Mouse (Mus musculus): ENCODE data around the gene Dleu7. TPM values are rescaled to one million over a fixed set of nuclear protein-coding genes. Genes with fewer than 3 reads are reported as not detected.

Dleu7 gene
- polyA plus RNA-seq, 1 experiment = not detected

DNA sequence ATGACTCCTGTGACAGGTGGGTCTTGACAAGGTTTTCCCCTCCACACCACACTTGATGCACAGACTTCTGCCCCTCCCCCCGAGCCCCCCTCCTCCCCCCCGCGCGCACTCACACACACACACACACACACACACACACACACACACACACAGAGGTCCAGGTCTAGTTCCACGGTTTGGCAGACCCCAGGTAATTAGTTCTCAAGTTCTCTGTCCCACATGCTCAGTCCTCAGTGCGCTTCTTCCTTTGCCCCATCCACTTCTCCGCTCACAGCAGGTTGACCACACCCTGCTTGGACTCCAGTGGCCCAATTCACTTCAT, 720 bp downstream of the Dleu7 start:
- 33% methylated on average over 7 of the region's 7 CpGs for WGBS
- DNase-seq = no peak
- Histone ChIP-seq H3K4me1 (ENCODE audit: control insufficient read depth, insufficient read depth, low read length) (no peaks in the 10 kb centered on the region), H3K4me3 (replicated peaks; ENCODE audit: extremely low read depth, low read depth, low read length) (no peak overlapping the region)
- no peak for TF ChIP-seq CTCF (IDR thresholded peaks at IDR 0.05; ENCODE audit: insufficient read depth, low read length)
- no peak for TF ChIP-seq POLR2A (IDR thresholded peaks at IDR 0.05; ENCODE audit: borderline replicate concordance, extremely low read depth, low read depth, low read length)

DNA sequence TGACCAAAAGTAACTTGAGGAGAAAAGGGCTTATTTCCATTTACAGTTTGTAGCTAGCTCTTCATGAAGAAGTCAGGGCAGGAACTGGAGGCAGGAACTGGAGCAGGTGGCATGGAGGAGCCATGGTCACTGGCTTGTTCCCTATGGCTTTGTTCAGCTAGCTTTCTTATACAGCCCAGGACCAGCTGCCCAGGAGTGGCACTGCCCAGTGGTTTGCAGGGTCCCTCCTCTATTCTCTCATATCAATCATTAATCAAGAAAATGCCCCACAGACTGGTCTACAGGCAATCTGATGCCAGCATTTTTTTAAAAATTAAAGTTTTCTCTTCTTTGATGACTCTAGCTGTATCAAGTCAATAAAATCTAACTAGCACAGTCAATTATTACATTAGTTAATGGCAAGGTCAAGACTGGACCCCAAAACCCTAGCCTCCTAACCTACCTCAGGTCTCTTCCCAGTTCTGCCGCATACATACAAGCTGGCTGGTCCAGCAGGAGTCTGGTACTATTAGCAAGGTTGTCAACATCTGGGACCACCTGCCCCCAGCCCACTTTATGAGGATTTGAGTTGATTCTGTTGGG, 1.4 kb downstream of the Dleu7 start:
- H3K4me3 ChIP-seq (replicated peaks; ENCODE audit: extremely low read depth, low read depth, low read length) = no peak overlapping the region
- DNase-seq = no peak
- no peaks in the 10 kb centered on the region for H3K4me1 ChIP-seq (ENCODE audit: control insufficient read depth, insufficient read depth, low read length)
- no peak for TF ChIP-seq CTCF (IDR thresholded peaks at IDR 0.05; ENCODE audit: insufficient read depth, low read length)
- TF ChIP-seq POLR2A (IDR thresholded peaks at IDR 0.05; ENCODE audit: borderline replicate concordance, extremely low read depth, low read depth, low read length) = no peak
- 100% methylated on average over 1 of the region's 1 CpGs for WGBS

- DNase-seq = no peak
- no peaks in the 10 kb centered on the region for H3K4me1 ChIP-seq (ENCODE audit: control insufficient read depth, insufficient read depth, low read length)
- no peak overlapping the region for H3K4me3 ChIP-seq (replicated peaks; ENCODE audit: extremely low read depth, low read depth, low read length)
- WGBS = 85% methylated on average over 3 of the region's 3 CpGs
- no peak for TF ChIP-seq CTCF (IDR thresholded peaks at IDR 0.05; ENCODE audit: insufficient read depth, low read length)
- no peak for TF ChIP-seq POLR2A (IDR thresholded peaks at IDR 0.05; ENCODE audit: borderline replicate concordance, extremely low read depth, low read depth, low read length)
Measured at GRCm38 (mm10) chr14:62288731-62289130, 4.1 kb downstream of the Dleu7 start.

DNA sequence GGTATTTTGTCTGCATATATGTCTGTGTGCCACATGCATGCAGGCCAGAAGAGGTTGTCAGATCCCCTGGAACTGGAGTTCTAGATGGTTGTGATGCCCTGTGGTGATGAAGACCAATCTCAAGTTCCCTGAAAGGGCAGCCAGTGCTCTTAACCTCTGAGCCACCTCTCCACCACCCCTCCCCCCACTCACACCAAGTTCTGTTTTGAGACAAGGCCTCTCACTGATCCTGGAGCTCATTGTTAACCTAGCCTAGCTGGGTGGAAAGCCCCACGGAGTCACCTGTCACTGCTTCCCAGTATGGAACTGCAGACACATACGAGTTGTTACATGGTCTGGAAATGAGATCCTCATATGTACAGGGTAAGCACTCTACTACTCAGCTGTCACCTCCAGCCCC, 9.9 kb downstream of the Dleu7 start:
- Histone ChIP-seq H3K4me1 (ENCODE audit: control insufficient read depth, insufficient read depth, low read length) (no peaks in the 10 kb centered on the region), H3K4me3 (replicated peaks; ENCODE audit: extremely low read depth, low read depth, low read length) (no peak overlapping the region)
- 69% methylated on average over 2 of the region's 2 CpGs for WGBS
- no peak for DNase-seq
- TF ChIP-seq POLR2A (IDR thresholded peaks at IDR 0.05; ENCODE audit: borderline replicate concordance, extremely low read depth, low read depth, low read length) (no peak), CTCF (IDR thresholded peaks at IDR 0.05; ENCODE audit: insufficient read depth, low read length) (no peak)

DNA sequence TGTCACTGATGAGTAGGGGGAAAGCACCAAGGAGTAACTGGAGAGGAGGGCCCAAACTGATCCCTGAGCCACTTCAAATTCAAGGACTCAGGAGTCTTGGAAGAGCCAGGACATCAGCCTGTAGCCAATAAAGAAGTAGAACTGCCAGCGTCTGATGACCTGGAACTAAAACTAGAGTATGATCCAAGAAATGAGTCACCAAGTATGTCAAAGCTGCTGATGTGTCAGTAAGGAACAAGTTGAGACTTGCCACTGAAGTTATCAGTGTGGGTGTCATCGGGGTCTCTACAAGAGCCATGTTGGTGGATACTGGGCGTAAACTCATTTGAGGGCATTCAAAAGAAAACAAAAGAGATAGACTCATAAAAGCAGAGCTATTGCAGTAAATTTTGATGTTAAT, 19.2 kb downstream of the Dleu7 start:
- Histone ChIP-seq H3K4me1 (ENCODE audit: control insufficient read depth, insufficient read depth, low read length) (no peaks in the 10 kb centered on the region), H3K4me3 (replicated peaks; ENCODE audit: extremely low read depth, low read depth, low read length) (no peak overlapping the region)
- DNase-seq = no peak
- WGBS = 80% methylated on average over 3 of the region's 3 CpGs
- TF ChIP-seq CTCF (IDR thresholded peaks at IDR 0.05; ENCODE audit: insufficient read depth, low read length) (no peak), POLR2A (IDR thresholded peaks at IDR 0.05; ENCODE audit: borderline replicate concordance, extremely low read depth, low read depth, low read length) (no peak)

DNA sequence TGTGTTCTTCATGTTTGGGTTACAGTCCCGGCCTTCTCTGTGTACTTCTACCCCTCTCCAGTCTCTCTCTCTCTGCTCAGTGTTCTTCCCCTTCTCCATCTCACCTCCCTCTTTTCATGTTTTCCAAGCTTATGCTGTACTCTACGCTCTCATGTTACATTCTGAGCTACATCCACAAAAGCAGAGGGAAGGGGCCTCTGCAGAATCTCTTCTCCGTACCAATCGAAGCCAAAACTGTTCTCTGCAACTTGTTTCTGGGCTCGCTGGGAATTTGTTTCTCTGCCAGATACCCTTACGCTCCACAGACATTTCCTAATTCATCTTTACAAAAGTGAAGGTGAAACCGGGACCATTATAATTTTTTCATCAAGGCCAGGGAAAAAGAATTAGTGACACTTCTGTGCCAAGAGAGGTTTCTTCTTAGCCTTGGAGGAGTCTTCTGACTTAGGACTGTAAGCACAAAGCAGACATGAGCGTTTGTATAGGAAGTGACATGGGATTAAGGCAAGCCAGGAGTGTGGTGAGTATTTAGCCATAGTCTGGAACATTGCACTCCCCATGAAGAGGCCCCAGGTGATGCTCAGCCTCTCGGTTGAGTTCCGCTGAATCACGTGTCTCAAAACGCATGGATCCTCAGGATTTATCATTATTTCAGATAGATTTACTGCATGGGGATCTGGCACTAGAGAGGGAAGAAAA, 22.0 kb downstream of the Dleu7 start:
- 82% methylated on average over 12 of the region's 12 CpGs for WGBS
- TF ChIP-seq POLR2A (IDR thresholded peaks at IDR 0.05; ENCODE audit: borderline replicate concordance, extremely low read depth, low read depth, low read length) (no peak), CTCF (IDR thresholded peaks at IDR 0.05; ENCODE audit: insufficient read depth, low read length) (no peak)
- DNase-seq = no peak
- Histone ChIP-seq H3K4me3 (replicated peaks; ENCODE audit: extremely low read depth, low read depth, low read length) (no peak overlapping the region), H3K4me1 (ENCODE audit: control insufficient read depth, insufficient read depth, low read length) (no peaks in the 10 kb centered on the region)

GRCm38 (mm10) chr14:62258978-62259536, 33.8 kb downstream of the Dleu7 start:
- TF ChIP-seq CTCF (IDR thresholded peaks at IDR 0.05; ENCODE audit: insufficient read depth, low read length) = no peak
- no peak for TF ChIP-seq POLR2A (IDR thresholded peaks at IDR 0.05; ENCODE audit: borderline replicate concordance, extremely low read depth, low read depth, low read length)
- Histone ChIP-seq H3K4me1 (ENCODE audit: control insufficient read depth, insufficient read depth, low read length) (no peaks in the 10 kb centered on the region), H3K4me3 (replicated peaks; ENCODE audit: extremely low read depth, low read depth, low read length) (no peak overlapping the region)
- 53% methylated on average over 10 of the region's 10 CpGs for WGBS
- DNase-seq = no peak

- no peak for TF ChIP-seq CTCF (IDR thresholded peaks at IDR 0.05; ENCODE audit: insufficient read depth, low read length)
- TF ChIP-seq POLR2A (IDR thresholded peaks at IDR 0.05; ENCODE audit: borderline replicate concordance, extremely low read depth, low read depth, low read length) = no peak
- Histone ChIP-seq H3K4me3 (replicated peaks; ENCODE audit: extremely low read depth, low read depth, low read length) (no peak overlapping the region), H3K4me1 (ENCODE audit: control insufficient read depth, insufficient read depth, low read length) (no peaks in the 10 kb centered on the region)
- no peak for DNase-seq
- 68% methylated on average over 6 of the region's 6 CpGs for WGBS
Measured at GRCm38 (mm10) chr14:62258125-62258524, 34.7 kb downstream of the Dleu7 start.

DNA sequence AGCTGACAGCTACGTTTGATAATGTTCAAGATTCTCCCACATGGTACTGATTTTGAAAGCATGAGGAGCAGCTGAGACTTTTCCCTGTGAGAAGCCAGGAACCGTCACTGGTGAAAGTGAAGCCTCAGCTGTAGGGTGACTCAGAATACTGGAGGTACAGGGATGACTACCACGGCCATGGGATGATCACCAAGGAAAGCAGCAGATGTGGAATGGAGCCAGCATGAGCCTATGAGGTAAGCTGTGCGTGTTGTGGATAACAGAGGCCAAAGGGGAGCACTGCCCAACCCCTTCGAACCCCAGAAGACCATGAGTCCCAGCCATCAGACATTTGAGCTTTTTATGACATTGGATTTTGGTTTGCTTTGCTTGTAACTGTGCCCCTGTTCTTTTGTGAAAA, 36.8 kb downstream of the Dleu7 start:
- Histone ChIP-seq H3K4me1 (ENCODE audit: control insufficient read depth, insufficient read depth, low read length) (no peaks in the 10 kb centered on the region), H3K4me3 (replicated peaks; ENCODE audit: extremely low read depth, low read depth, low read length) (no peak overlapping the region)
- TF ChIP-seq POLR2A (IDR thresholded peaks at IDR 0.05; ENCODE audit: borderline replicate concordance, extremely low read depth, low read depth, low read length) = no peak
- TF ChIP-seq CTCF (IDR thresholded peaks at IDR 0.05; ENCODE audit: insufficient read depth, low read length) = no peak
- WGBS = 78% methylated on average over 5 of the region's 5 CpGs
- DNase-seq = no peak

- no peaks in the 10 kb centered on the region for H3K4me1 ChIP-seq (ENCODE audit: control insufficient read depth, insufficient read depth, low read length)
- H3K4me3 ChIP-seq (replicated peaks; ENCODE audit: extremely low read depth, low read depth, low read length) = no peak overlapping the region
- no peak for DNase-seq
- WGBS = 47% methylated on average over 8 of the region's 8 CpGs
- TF ChIP-seq CTCF (IDR thresholded peaks at IDR 0.05; ENCODE audit: insufficient read depth, low read length) (no peak), POLR2A (IDR thresholded peaks at IDR 0.05; ENCODE audit: borderline replicate concordance, extremely low read depth, low read depth, low read length) (no peak)
Measured at GRCm38 (mm10) chr14:62254371-62254770, 38.5 kb downstream of the Dleu7 start.

Data from lung, adult 2 months (tissue).